Mouse (Mus musculus): Measurements from ENCODE around the gene Cdh12. TPM values are rescaled to one million over a fixed set of nuclear protein-coding genes. Genes with fewer than 3 reads are reported as not detected.

The Cdh12 gene
- polyA plus RNA-seq, 1 experiment: 0.73 TPM

GRCm38 (mm10) chr15:21566314-21567051 is 1117.4 kb downstream of the Cdh12 start:
- TF ChIP-seq CTCF (IDR thresholded peaks at IDR 0.05; ENCODE audit: control insufficient read depth, insufficient read depth, insufficient replicate concordance, low read depth, low read length) (no peak), POLR2A (IDR thresholded peaks at IDR 0.05; ENCODE audit: control insufficient read depth, low read depth, low read length) (no peak)
- Histone ChIP-seq H3K27ac (ENCODE audit: control insufficient read depth, insufficient read depth, low read depth, low read length) (no peak overlapping the region), H3K4me1 (ENCODE audit: control insufficient read depth, insufficient read depth, low read length) (no peaks in the 10 kb centered on the region), H3K36me3 (ENCODE audit: control insufficient read depth, insufficient read depth, low read length) (no peaks in the 10 kb centered on the region), H3K4me3 (ENCODE audit: control insufficient read depth, low read depth, low read length) (no peak overlapping the region), H3K27me3 (ENCODE audit: control insufficient read depth, insufficient read depth, low read length) (no peaks in the 10 kb centered on the region)

- Histone ChIP-seq H3K4me1 (ENCODE audit: control insufficient read depth, insufficient read depth, low read length) (peaks cover 3% of the 10 kb centered on the region), H3K27ac (ENCODE audit: control insufficient read depth, insufficient read depth, low read depth, low read length) (no peak overlapping the region), H3K36me3 (ENCODE audit: control insufficient read depth, insufficient read depth, low read length) (no peaks in the 10 kb centered on the region), H3K4me3 (ENCODE audit: control insufficient read depth, low read depth, low read length) (no peak overlapping the region), H3K27me3 (ENCODE audit: control insufficient read depth, insufficient read depth, low read length) (no peaks in the 10 kb centered on the region)
- TF ChIP-seq POLR2A (IDR thresholded peaks at IDR 0.05; ENCODE audit: control insufficient read depth, low read depth, low read length) (no peak), CTCF (IDR thresholded peaks at IDR 0.05; ENCODE audit: control insufficient read depth, insufficient read depth, insufficient replicate concordance, low read depth, low read length) (no peak)
These were observed 1155.4 kb downstream of the Cdh12 start for GRCm38 (mm10) chr15:21604510-21604909.

Other genes with a start within 250 kb of the Cdh12 start
- 8.8 and 9.2 TPM in 2 replicates for gene Acot10, start 217.5 kb downstream of the Cdh12 start, polyA plus RNA-seq (2012; rRNA removed)